Mouse (Mus musculus) hindbrain, embryonic 16.5 days (tissue): ENCODE data around the gene F8. TPM values are rescaled to one million over a fixed set of nuclear protein-coding genes. Genes with fewer than 3 reads are reported as not detected.

Experiments used
- ATAC-seq: fragments of 200-750 bp; cut with Nextera tagmentation; 2 replicates; pipeline ENCODE4 v1.8.0; 2017; ENCODE audit warnings: moderate TSS enrichment, moderate library complexity
- H3K27ac ChIP-seq: fragments of 300-500 bp; sonication (generic); 2 replicates; pipeline ENCODE4 v1.5.1; 2014; ENCODE audit warnings: low read depth, mild to moderate bottlenecking, control low read depth, low read length, moderate library complexity
- H3K27me3 ChIP-seq: fragments of 300-500 bp; sonication (generic); replicated peaks from 2 replicates; pipeline ENCODE4 v1.6.1; 2014; ENCODE audit warnings: low read length; ENCODE audit not compliant: control insufficient read depth, insufficient read depth
- H3K36me3 ChIP-seq: fragments of 300-500 bp; sonication (generic); 2 replicates; pipeline ENCODE4 v1.6.1; 2014; ENCODE audit warnings: mild to moderate bottlenecking, low read length, moderate library complexity, mixed read lengths; ENCODE audit not compliant: control insufficient read depth, insufficient read depth
- H3K4me1 ChIP-seq: fragments of 300-500 bp; sonication (generic); 2 replicates; pipeline ENCODE4 v1.6.1; 2014; ENCODE audit warnings: low read depth, low read length; ENCODE audit not compliant: control insufficient read depth, insufficient read depth
- H3K4me2 ChIP-seq: fragments of 300-500 bp; sonication (generic); 2 replicates; pipeline ENCODE4 v1.6.1; 2014; ENCODE audit warnings: mild to moderate bottlenecking, low read length, control low read depth, moderate library complexity
- H3K4me3 ChIP-seq: fragments of 300-500 bp; sonication (generic); 2 replicates; pipeline ENCODE4 v1.5.1; 2014; ENCODE audit warnings: mild to moderate bottlenecking, low read length, control low read depth, moderate library complexity
- H3K9ac ChIP-seq: fragments of 300-500 bp; sonication (generic); 2 replicates; pipeline ENCODE4 v1.6.1; 2014; ENCODE audit warnings: low read depth, mild to moderate bottlenecking, control low read depth, low read length, moderate library complexity
- H3K9me3 ChIP-seq: fragments of 300-500 bp; sonication (generic); 2 replicates; pipeline ENCODE4 v1.6.1; 2014; ENCODE audit warnings: mild to moderate bottlenecking, low read length, moderate library complexity; ENCODE audit not compliant: control insufficient read depth
- WGBS: fragments of 180-500 bp; shearing (Covaris S2); extraction: QIAGEN DNeasy Blood & Tissue Kit; methylation state at CpG from one replicate; pipeline ENCODE4 v1.1.7; 2014; 5-methylcytosine and 5-hydroxymethylcytosine counted together
- polyA plus RNA-seq: library from polyadenylated mRNA; unstranded; fragments of >200 nt; fragmentation: Nextera tagmentation; extraction: Ambion mirVana; gene quantifications from 2 replicates; pipeline ENCODE4 v1.2.1, GENCODE M21; 2015

Gene F8
- polyA plus RNA-seq, 1 experiment from 2014 or later, result 2.3 TPM

DNA sequence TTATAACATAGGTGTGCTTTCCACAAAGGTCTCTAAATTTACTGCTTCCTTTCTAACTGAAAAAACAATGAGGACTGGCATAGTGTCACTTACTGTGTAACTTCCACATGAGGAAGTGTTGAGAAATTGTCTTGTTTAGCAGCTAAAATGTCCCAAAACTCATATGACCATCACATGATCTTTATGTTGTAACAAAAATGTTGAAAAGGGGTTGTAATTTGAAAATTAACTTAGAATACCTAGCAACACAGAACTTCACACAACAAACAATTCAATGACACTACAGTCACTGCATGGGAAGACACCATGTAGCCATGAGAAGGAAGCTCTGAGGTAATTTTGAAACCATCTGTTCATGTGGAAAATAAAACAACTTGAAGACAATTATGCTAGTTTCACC is 255.5 kb downstream of the F8 start:
- H3K4me2 ChIP-seq, result no peak overlapping the region
- H3K27me3 ChIP-seq, result no peaks in the 10 kb centered on the region
- no peaks in the 10 kb centered on the region for H3K4me1 ChIP-seq
- no peak overlapping the region for H3K9ac ChIP-seq
- H3K4me3 ChIP-seq, result no peak overlapping the region
- no peaks in the 10 kb centered on the region for H3K9me3 ChIP-seq
- no peak overlapping the region for H3K27ac ChIP-seq
- no peak for ATAC-seq
- no peaks in the 10 kb centered on the region for H3K36me3 ChIP-seq

DNA sequence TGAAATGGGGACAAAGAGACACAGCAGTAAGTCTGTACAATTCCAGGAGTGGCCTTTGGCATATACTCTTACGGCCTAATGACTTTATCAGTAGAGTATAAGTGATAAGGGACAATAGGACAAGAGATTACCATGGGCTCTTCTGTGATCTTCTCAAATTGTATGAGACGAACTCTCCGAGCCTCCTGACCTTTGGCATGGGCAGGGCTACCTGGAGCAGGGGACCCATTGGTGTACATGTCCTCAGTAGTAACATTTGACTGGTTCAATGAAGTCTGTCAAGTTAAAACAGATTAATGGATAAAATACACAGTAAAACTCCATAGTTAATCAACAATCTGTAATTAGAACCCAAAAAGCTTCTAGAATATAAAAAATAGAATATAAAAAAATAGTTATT is 256.8 kb downstream of the F8 start:
- H3K4me2 ChIP-seq, result no peak overlapping the region
- H3K9ac ChIP-seq, result no peak overlapping the region
- H3K27me3 ChIP-seq, result no peaks in the 10 kb centered on the region
- no peak overlapping the region for H3K27ac ChIP-seq
- H3K36me3 ChIP-seq, result no peaks in the 10 kb centered on the region
- no peaks in the 10 kb centered on the region for H3K4me1 ChIP-seq
- no peak for ATAC-seq
- no peaks in the 10 kb centered on the region for H3K9me3 ChIP-seq
- WGBS, result 90% methylated on average over 3 of the region's 3 CpGs
- no peak overlapping the region for H3K4me3 ChIP-seq

Other genes with a start within 250 kb of the F8 start
- not detected in 2 replicates for gene Smim9, start 218.8 kb downstream of the F8 start, polyA plus RNA-seq
- gene Fundc2, start 216 bp downstream of the F8 start, polyA plus RNA-seq, result 29.9 and 32.7 TPM in 2 replicates
- gene Cmc4, start 34.0 kb upstream of the F8 start, polyA plus RNA-seq, result 24.7 and 27.9 TPM in 2 replicates
- gene Mtcp1, start 34.0 kb upstream of the F8 start, polyA plus RNA-seq, result 4.5 and 5.8 TPM in 2 replicates
- 46.5 and 51.7 TPM in 2 replicates for gene Brcc3, start 34.0 kb upstream of the F8 start, polyA plus RNA-seq
- gene Vbp1, start 131.7 kb upstream of the F8 start, polyA plus RNA-seq, result 278 and 308 TPM in 2 replicates
- gene Rab39b, start 195.6 kb upstream of the F8 start, polyA plus RNA-seq, result 26.7 and 26.8 TPM in 2 replicates